Mouse (Mus musculus) T-helper 17 cell (primary cell): ENCODE data around the gene Celsr1.

Source experiments
- in situ Hi-C, 2 experiments: fragments of 300-600 bp; cut with MboI, MseI; formaldehyde crosslinking; loops; 1 replicate in 1 of 2; 2 replicates in 1 of 2; pipeline ENCODE4 v1.15.1; 2025; ENCODE audit warnings: high pct_unique_total_duplicates in 2 of 2

Celsr1 gene

DNA sequence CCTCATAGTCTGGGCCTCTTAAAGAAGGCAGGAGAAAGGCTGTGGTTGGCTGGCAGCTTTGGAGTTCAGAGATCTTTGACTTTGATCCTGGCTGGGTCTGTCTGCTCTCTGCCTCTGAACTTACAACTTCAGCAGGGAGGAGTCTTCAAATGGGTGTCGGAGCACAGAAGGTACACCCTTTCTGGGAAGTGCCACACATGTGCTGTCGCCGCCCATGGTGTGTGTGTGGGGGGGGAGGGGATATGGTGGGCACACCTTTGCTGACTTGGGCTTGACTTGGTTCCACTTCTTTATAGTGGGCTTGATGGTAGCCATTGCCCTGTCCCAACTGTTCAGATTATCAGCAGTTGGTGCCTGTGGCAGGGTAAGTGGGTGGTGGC, 31.3 kb upstream of the Celsr1 start:
- in situ Hi-C loops = no loop called here

DNA sequence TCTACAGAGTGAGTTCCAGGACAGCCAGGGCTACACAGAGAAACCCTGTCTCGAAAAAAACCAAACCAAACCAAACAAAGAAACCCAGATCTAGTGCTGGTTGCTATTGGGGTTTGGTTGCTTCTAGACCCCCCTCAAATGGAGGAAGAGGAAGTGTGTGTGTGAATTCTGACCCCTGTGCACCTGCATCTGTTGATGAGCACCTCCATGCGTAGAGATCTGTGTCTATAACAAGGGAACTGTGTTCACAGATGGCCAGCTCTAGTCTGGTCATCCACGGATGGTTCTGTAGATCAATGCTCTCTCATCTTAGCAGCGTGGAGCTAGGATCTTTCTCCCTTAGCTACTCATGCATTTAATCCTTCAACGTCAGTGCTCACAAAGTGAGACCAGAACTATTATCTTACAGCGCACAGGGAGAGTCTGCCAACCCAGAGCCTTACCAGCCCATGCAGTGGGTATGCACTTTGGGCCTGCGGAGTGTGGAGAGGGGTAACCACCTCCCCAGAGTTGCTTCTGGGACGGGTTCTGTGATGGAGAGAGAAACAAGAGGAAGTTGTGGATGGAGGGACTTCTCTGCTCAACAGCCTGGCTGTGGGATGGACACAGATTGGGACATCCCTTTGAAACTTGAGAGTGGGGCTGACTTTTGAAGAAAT, 30.7 kb upstream of the Celsr1 start:
- in situ Hi-C loops = no loop called here

DNA sequence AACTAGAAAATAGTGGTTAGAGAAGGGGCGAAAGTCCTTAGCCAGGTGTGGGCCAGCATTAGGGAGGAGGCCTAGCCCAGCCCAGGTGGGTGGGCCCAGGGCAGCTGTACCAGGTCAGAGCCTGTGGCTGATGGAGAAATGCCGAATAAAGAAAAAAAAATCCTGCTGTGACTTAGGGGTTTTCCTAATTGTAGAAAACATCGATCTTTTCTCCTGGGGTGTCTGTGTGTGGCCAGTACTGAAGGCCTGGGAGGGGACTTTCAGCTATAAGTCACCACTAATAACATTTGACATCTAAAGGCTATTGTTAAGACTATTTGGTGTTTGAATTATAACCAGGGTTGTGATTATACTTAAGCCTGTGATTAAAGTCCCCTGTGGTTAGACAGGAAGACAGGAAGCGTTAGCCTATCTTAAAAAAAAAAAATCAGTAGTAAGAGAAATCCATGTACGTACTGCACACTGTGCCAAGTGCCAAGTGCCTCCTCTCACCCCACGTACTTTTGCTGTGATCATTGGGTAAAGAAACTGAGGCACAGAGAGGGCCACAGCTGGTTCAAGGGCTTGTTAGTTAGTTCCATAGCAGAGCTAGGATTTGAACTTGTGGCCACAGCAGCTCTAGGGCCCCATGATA, 28.4 kb upstream of the Celsr1 start:
- in situ Hi-C loops = no loop called here

DNA sequence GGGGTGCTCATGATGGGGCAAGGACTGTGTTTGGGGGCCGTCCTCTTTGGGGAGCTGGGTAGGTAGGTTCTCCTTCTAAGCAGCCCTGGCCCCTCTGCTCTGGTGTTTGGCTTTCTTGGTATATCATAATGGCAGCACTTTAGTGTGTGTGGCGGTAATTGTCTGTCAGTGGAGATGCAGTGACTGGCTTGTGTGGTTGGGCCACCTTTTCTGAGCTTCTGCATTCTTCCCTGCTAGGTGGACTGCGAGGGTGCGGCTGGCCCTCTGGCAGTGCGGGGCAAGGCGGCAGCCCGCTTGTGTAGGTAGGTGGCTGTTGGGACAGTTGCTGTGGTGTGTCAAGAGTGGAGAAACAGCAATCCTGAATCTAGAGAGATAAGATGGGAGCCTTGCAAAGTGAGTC, 27.6 kb upstream of the Celsr1 start:
- in situ Hi-C loops = no loop called here

DNA sequence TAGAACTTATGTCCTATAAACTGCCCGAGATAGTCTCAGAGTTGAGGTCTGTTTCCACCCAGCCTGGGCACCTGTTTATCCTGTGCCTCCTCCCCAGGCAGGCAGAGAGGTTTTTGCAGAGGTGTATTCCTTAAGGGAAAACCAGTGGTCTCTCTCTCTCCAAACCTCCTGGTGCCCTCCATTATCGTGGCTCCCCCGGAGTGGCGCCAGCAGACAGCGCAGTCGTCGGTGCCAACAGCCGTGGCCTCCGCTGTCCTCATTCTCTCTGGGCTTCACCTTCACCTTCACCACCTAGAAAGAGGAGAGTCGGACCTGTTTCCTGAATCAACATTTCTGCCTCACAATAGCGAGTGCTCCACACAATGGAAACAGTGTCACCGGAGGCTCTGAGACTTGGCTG, 27.0 kb upstream of the Celsr1 start:
- in situ Hi-C loops = no loop called here

DNA sequence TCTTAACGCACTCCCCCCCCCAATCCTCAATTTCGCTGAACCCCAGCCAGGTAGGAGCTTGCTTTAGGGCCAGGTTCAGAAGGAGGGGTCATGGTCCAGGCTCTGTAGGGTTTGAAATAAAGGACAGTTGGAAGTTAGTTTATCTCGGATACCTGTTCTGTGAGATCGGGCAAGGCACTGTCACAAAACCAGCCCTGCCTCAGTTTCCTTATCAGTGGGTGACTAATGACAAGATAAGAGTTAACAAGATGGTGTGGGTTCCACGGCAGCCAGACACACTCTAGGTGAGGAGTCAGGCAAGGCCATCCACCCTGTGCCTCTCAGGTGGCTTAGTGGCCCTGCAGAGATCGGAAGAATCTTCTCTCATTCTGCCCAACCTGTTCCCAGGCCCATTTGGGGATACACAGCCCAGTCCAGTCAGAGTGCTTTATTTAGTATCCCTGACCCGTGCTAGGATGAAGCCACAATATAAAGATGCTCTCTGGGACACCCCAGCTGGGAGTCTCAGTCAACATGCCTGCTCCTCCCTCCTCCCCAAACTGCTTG, 26.3 kb upstream of the Celsr1 start:
- in situ Hi-C loops = loop anchor here in 1 of 2 experiments (10.0 kb wide), 1 partner anchor 1135 kb away; the partner anchor contains the start of genes Gm29666 and Nup50

DNA sequence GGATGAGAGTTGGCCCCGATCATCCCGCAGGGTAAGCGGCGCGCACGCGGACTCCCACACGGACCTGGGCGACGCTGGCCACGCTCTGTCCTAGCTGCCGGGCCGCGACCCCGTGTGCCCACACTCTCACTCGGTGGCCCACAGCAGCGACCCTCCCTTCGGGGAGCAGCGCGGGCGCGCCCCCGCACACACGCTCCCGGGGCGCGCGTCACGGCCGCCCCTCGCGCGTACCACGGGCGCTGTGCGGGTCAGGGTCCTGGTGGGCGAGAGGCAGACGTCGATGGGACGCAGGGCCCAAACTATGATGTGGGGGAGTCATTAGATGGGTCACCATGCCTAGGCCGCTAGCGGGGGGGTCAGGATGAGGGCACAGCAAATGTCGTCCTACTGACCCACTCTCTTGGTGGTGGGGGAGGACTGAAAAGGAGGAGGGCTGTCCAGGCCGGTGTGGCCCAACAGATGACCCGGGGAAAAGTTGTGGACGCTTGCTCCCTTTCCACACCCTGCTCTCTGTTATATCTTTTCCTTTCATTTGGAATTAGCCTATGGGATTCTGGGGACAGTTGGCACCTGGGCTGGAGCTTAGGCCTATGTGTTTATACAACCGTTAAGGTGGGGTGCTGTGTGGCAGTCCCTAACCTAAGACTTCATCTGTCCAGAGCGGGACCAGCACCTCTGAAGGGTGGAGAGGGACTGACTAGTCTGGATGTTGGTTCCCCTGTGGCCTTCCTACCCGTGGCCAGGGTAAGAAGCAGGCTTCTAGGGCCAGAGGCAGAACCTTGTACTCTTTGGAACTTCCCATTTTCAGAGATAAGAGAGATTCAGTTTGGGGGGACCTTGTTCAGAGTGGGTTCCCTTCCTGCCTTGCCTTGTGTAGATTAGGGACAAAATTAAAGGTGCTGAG, 25.6 kb upstream of the Celsr1 start:
- in situ Hi-C loops = loop anchor here in 1 of 2 experiments (10.0 kb wide), 1 partner anchor 1134 kb away; the partner anchor contains the start of genes Gm29666 and Nup50

DNA sequence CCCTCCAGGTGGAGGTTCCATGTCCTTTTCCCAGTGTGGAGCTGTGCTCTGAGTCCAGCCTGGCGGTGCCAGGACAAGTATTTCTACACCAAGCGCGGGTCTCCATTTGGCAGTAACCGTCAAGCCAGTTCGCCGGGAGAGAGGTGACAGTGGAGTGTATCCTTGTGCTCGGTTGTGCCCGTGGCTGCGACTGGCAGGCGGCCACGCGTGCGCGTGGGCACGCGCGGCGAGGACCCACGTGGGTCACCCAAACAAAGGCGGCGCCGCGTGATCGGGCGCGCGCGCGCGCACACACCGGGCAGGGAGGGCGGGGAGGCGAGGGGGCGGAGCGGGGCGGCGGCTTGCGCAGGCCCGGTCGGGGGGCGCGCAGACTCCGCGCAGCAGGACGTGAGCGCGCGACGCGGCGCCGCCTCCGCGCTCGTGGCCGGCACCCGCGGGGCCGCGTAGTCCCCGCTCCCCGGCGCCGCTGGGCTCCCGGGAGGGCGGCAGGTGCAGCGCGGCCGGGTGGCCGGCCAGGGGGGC, 24.9 kb upstream of the Celsr1 start:
- in situ Hi-C loops = loop anchor here in 1 of 2 experiments (10.0 kb wide), 1 partner anchor 1134 kb away; the partner anchor contains the start of genes Gm29666 and Nup50

DNA sequence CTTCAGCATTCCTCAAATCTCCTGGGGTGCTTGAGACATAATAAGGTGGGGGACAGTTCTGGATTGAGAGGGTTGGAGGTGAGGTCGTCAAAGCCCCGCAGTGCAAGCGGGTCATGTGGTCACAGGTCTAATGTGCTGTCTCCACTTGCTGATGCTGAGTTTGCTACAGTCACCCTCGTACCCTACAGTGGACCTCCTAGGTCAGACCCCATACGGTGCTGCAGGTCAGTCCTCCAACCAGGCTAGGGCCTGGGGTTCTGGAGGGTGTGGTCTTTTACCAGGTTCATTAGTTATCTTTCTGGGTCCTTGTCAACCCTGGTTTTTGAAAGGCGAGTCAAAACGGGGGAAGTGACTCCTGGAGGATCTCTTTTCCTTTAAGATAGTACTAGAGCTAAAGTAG, 24.3 kb upstream of the Celsr1 start:
- in situ Hi-C loops = loop anchor here in 1 of 2 experiments (10.0 kb wide), 1 partner anchor 1133 kb away; the partner anchor contains the start of genes Gm29666 and Nup50

DNA sequence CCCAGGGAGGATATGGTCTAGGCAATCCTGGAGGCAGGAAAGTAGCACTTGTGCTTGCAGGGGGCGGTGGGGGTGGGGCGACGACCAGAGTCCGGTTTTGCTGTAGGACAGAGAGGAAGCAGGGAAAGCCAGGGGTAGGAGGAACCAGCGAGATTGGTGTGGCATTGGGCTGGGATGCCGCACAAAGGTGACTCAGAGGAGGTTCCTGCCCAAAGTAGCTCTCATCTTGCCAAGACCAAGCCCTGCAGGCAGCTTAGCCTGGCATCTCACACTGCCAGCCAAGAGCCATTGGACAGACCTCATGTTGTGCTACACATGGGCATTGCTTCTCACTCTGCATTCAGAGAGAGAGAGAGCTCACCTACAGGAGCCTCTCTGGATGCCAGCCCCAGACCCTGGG, 23.8 kb upstream of the Celsr1 start, which contains the start of gene Gramd4:
Gene Gramd4, plus strand, starts transcription at position 283 of the 400 bp plus-strand sequence.
- in situ Hi-C loops = loop anchor here in 1 of 2 experiments (10.0 kb wide), 1 partner anchor 1133 kb away; the partner anchor contains the start of genes Gm29666 and Nup50

DNA sequence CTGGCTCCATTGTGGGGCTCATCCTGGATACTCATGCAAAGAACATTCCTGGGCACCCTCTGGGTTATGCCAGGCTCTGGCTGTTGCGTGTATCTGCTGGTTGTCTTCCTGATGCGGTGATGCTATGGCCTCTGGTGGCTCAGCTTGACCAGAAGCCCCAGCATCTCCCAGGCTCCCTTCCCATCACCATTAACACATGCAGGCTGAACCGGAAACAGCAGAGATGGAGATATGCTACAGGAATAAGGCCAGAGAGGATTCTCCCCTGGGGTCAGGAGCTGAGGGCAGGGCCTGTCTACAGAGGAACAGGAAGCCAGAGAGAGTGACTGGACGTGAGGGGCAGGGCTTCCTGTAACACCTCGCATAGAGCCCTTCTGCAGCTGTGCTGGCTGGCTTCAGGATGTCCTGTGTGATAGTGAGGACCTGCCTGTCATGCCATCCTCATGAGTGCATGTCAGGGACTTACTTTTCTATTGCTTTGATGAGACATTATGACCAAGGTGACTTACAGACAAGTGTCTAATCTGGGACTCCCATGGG, 22.7 kb upstream of the Celsr1 start:
- in situ Hi-C loops = loop anchor here in 1 of 2 experiments (10.0 kb wide), 1 partner anchor 1131 kb away; the partner anchor contains the start of genes Gm29666 and Nup50

DNA sequence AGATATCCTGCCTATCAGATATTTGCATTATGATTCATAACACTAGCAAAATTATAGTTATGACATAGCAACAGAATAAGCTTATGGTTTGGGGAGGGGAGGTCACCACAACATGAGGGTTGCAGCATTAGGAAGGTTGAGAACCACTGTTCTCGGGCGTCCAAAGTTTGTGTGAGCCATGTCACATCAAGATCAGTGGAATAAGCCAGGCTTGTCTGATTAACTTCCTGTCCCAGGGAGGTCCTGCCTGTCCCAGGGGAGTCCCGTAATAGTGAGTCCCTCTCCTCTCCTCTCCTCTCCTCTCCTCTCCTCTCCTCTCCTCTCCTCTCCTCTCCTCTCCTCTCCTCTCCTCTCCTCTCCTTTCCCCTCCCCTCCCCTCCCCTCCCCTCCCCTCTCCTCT, 21.3 kb upstream of the Celsr1 start:
- in situ Hi-C loops = loop anchor here (5.0 to 10.0 kb wide), 2 partner anchors 67 to 1130 kb away; partner anchors contain the start of genes Gm29666 (in 1 of the 2) and Nup50 (in 1 of the 2)

DNA sequence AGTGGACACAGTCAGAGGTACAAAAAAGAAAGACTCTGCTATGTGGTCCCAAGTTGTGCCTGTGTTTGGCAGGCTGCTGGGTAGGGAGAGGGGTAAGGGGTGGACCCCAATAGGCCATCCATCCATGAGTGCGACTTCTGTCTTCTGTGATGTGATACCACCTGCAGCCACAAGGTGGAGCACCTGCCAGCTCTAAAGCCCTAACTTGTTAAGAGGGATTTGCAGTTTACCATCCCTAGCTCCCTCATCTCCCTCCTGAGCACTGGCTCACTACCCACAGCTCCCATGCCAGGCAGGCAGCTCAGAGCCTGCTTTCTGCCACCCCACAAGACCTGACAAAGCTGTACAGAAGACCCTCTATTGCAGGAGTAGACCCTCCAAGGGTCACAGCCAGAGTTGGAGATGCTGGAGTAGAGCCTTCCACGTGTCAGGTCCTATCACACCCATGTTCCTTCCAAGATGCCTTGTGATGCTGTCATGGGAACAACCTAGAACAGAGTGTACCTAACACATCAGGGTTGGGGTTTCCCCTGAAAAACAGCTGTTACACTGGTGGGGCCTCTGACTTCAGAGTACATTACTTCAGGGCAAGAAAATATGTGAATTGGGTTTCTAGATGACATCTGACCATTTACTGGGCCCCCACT, 20.4 kb upstream of the Celsr1 start:
- in situ Hi-C loops = loop anchor here (5.0 to 10.0 kb wide), 2 partner anchors 68 to 1129 kb away; partner anchors contain the start of genes Gm29666 (in 1 of the 2) and Nup50 (in 1 of the 2)

DNA sequence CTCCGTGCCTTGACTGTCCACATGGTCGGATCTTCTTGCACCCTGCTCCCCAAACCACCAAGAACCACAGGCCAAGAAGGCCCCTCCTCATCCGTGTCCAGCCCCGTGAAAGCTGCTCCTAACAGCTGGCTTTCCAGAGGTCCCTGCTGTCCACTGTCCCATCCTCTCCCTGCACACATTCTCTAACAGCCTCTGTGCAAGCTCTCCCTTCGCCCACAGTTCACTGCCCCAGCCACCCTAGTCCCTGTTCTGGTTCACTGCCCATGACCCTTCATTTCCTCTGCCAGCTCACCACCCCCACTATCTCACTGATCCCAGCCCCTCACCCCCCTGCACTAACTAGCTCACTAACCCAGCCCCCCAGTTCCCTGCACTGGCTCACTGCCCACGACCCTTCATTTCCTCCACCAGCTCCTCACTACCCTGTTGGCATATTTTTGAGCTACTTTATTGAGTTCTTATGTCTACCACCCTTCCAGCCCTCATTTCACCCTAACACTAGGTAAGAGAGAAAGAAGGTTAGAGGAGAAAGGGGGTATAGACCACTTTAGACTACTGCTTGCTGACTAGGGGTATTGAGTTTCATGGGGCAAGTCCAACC, 18.4 kb upstream of the Celsr1 start:
- in situ Hi-C loops = loop anchor here (5.0 to 10.0 kb wide), 2 partner anchors 70 to 1127 kb away; partner anchors contain the start of genes Gm29666 (in 1 of the 2) and Nup50 (in 1 of the 2)

DNA sequence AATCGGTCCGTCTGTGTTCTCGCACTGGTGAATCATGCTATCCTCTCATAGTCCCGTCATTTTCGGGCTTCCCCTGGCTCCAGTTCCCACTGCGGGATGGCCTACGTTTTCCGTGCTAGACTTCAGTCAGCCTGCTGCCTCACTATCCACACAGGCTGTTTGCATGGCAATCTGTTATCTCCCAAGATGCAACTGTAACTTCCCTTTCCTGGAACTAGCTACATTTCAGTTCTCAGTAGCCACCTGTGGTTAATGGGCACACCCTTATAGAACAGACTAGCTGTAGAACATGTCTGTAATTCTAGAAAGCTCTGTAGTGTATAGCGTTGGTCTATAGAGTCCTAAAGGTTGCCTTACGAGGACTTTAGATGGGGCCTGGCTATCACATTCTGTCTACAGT, 17.6 kb upstream of the Celsr1 start:
- in situ Hi-C loops = loop anchor here (5.0 to 10.0 kb wide), 2 partner anchors 71 to 1126 kb away; partner anchors contain the start of genes Gm29666 (in 1 of the 2) and Nup50 (in 1 of the 2)

DNA sequence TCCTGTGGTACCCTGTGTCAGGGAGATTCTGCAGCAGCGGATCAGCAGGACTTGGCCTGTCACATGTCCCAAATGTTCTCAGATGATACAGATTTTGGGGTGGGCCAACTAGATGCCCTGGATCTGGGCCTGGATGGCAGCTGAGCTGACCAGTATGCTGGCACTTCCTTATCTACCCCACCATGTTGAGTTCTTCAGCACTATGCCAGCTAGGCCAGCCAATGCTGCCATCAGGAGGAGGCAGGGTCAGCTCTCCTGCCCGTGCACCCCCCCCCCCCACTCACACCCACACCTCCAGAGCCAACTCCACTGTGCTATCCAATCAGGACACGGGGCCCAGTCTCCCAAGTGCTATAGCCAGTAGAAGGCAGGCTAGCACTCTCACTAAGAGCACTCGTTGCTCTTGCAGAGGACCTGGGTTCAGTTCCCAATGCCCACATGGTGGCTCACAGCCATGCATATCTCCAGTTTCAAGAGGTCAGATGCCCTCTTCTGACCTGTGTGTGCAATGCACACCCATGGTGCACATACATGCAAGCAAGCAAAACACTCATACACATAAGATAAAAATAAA, 16.7 kb upstream of the Celsr1 start:
- in situ Hi-C loops = loop anchor here (5.0 to 10.0 kb wide), 2 partner anchors 72 to 1125 kb away; partner anchors contain the start of genes Gm29666 (in 1 of the 2) and Nup50 (in 1 of the 2)

DNA sequence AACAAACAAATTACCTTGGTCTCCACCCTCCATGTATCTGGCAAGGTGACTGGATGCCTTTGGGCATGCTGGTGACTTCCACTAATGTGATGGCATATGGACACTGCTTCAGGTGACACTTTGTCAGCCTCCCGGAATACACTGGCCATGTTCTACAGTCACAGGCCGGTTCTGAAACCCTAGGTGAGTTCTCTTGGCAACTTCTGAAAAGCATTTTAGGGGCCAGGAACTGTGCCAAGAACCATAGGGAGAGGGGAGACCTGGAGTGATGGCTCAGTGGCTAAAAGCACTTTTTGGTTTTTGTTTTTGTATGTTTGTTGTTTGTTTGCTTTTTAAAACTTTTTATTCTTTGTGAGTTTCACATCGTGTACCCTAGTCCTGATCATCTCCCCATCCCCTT, 15.9 kb upstream of the Celsr1 start:
- in situ Hi-C loops = no loop called here

DNA sequence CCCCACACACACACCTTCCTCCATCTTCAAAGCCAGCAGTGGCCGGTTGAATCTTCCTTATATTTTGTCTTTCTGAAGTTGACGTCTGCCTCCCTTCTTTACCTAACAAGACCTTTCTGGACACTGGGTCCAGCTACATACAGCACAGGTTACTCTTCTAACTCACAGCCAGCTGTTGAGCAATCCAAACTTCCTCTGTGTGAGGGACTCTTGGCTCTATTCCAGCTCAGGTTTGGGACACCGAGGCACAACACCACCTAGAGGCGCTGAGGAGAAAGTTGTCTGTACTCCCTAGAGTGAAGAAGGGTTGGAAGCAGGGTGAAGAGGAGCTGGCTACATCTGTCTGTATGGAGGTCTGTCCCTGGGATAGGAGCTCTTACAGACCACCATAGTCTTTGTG, 8.8 kb upstream of the Celsr1 start:
- in situ Hi-C loops = loop anchor here in 1 of 2 experiments (5.0 kb wide), 1 partner anchor 135 kb away; no protein-coding TSS in a partner anchor

DNA sequence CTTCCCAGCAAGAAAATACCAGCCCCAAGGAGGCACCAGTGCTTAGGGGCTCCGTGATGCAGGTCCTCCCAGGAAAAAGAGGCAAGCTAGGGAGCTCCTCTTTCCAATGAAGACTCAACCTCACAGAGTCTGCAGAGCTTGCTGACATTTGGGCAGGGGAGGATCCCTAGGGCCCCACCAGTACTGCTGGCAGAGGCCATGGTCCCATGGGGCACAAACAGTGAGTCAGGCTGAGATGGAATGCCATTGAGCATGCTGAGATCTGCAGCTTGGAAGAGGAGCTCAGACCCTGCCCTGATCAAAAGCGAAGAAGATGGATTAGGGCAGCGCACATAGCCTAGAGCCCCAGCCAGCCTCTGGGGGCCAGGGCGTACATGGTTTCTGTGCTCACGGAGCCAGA, 7.8 kb upstream of the Celsr1 start:
- in situ Hi-C loops = loop anchor here in 1 of 2 experiments (5.0 kb wide), 1 partner anchor 134 kb away; no protein-coding TSS in a partner anchor
